Mouse (Mus musculus) MEL (cell line): Measurements from ENCODE around the gene Ifi203. TPM values are rescaled to one million over a fixed set of nuclear protein-coding genes. Genes with fewer than 3 reads are reported as not detected.
"Not testable (repeated sequence)": the region's sequence is repeated elsewhere in the genome, so short reads cannot be mapped to it uniquely, and the experiment has no call there.

Source experiments
- DNase-seq: peaks from one replicate; pipeline ENCODE4 v3.0.0; 2011; ENCODE audit warnings: low read depth, low spot score
- H3K27ac ChIP-seq: 2 replicates; pipeline ENCODE4 v1.5.1; 2012; ENCODE audit warnings: low read depth, mild to moderate bottlenecking, control low read depth, low read length, moderate library complexity; ENCODE audit not compliant: control insufficient read depth
- H3K27me3 ChIP-seq, 2 experiments: fragments of 150-350 bp in 1 of 2; sonication (generic) in 1 of 2; 2 replicates each; pipeline ENCODE4 v1.6.1; 2012; ENCODE audit warnings: low read length in 2 of 2, mild to moderate bottlenecking in 2 of 2, improper control_type of control experiment in 1 of 2, moderate library complexity in 1 of 2; ENCODE audit not compliant: insufficient read depth in 2 of 2, control insufficient read depth in 1 of 2
- H3K36me3 ChIP-seq, 2 experiments: 2 replicates each; pipeline ENCODE4 v1.6.1; 2012 to 2014; ENCODE audit warnings: low read length in 2 of 2, improper control_type of control experiment in 1 of 2, inconsistent platforms in 1 of 2, mild to moderate bottlenecking in 1 of 2; ENCODE audit not compliant: insufficient read depth in 2 of 2, control insufficient read depth in 1 of 2
- H3K4me1 ChIP-seq, 2 experiments: fragments of 150-350 bp in 1 of 2; sonication (generic) in 1 of 2; 2 replicates each; pipeline ENCODE4 v1.6.1; 2012; ENCODE audit warnings: low read length in 2 of 2, improper control_type of control experiment in 1 of 2, mild to moderate bottlenecking in 1 of 2; ENCODE audit not compliant: insufficient read depth in 2 of 2, control insufficient read depth in 1 of 2
- H3K4me3 ChIP-seq, 2 experiments: fragments of 150-350 bp in 1 of 2; sonication (generic) in 1 of 2; 2 replicates each; pipeline ENCODE4 v1.5.1; 2012; ENCODE audit warnings: low read depth in 2 of 2, low read length in 2 of 2, mild to moderate bottlenecking in 2 of 2, moderate library complexity in 2 of 2, control low read depth in 1 of 2, improper control_type of control experiment in 1 of 2; ENCODE audit not compliant: control insufficient read depth in 1 of 2, insufficient read depth in 1 of 2
- H3K79me2 ChIP-seq: 2 replicates; pipeline ENCODE4 v1.6.1; 2012; ENCODE audit warnings: mild to moderate bottlenecking, low read length, moderate library complexity; ENCODE audit not compliant: control insufficient read depth, poor library complexity, insufficient read depth
- H3K9ac ChIP-seq: 2 replicates; pipeline ENCODE4 v1.6.1; 2012; ENCODE audit warnings: low read depth, mild to moderate bottlenecking, control low read depth, low read length, moderate library complexity; ENCODE audit not compliant: control insufficient read depth, poor library complexity, severe bottlenecking
- H3K9me3 ChIP-seq: fragments of 150-350 bp; sonication (generic); replicated peaks from 2 replicates; pipeline ENCODE4 v1.6.1; 2012; ENCODE audit warnings: mild to moderate bottlenecking, low read length, improper control_type of control experiment, moderate library complexity; ENCODE audit not compliant: insufficient read depth
- CTCF ChIP-seq, 3 experiments: IDR thresholded peaks in 2 of 3; conservative IDR thresholded peaks in 1 of 3; 2 replicates each; pipeline ENCODE4 v1.5.1; 2011 to 2012; ENCODE audit warnings: low read length in 3 of 3, low read depth in 2 of 3, mild to moderate bottlenecking in 2 of 3, improper control_type of control experiment in 1 of 3, inconsistent platforms in 1 of 3, mixed read lengths in 1 of 3, moderate library complexity in 1 of 3; ENCODE audit not compliant: control insufficient read depth in 1 of 3, insufficient read depth in 1 of 3, poor library complexity in 1 of 3, severe bottlenecking in 1 of 3
- MAZ ChIP-seq: IDR thresholded peaks from 2 replicates; pipeline ENCODE4 v1.6.1; 2012; ENCODE audit warnings: low read depth, mild to moderate bottlenecking, inconsistent platforms, low read length, improper control_type of control experiment
- MXI1 ChIP-seq: IDR thresholded peaks from 2 replicates; pipeline ENCODE4 v1.6.1; 2011; ENCODE audit warnings: mild to moderate bottlenecking, low read depth, low read length, improper control_type of control experiment
- MYB ChIP-seq: IDR thresholded peaks from 2 replicates; pipeline ENCODE4 v1.6.1; 2011; ENCODE audit warnings: mild to moderate bottlenecking, low read depth, low read length, improper control_type of control experiment
- POLR2A ChIP-seq, 2 experiments: IDR thresholded peaks; 2 replicates each; pipeline ENCODE4 v1.6.1; 2011 to 2012; ENCODE audit warnings: low read length in 2 of 2, mild to moderate bottlenecking in 2 of 2, control low read depth in 1 of 2, improper control_type of control experiment in 1 of 2, low read depth in 1 of 2, moderate library complexity in 1 of 2; ENCODE audit not compliant: control insufficient read depth in 1 of 2, insufficient read depth in 1 of 2, poor library complexity in 1 of 2
- POLR2AphosphoS2 ChIP-seq: IDR thresholded peaks from 2 replicates; pipeline ENCODE4 v1.6.1; 2011; ENCODE audit warnings: low read length, improper control_type of control experiment
- ZKSCAN1 ChIP-seq: IDR thresholded peaks from 2 replicates; pipeline ENCODE4 v1.6.1; 2012; ENCODE audit warnings: low read depth, mild to moderate bottlenecking, inconsistent platforms, low read length, improper control_type of control experiment, moderate library complexity
- polyA plus RNA-seq, 2 experiments: library from polyadenylated mRNA; stranded (reverse) in 1 of 2; unstranded in 1 of 2; fragments of >175 nt in 1 of 2; fragments of >200 nt in 1 of 2; gene quantifications; 2 replicates each; pipeline versions ENCODE4 v1.2.1 to v1.2.4; 2012; ENCODE audit warnings: low replicate concordance in 2 of 2, low read depth in 1 of 2; ENCODE audit not compliant: insufficient read length in 2 of 2, insufficient read depth in 1 of 2, missing spikeins in 1 of 2
- total RNA-seq: library from RNA; depleted of rRNA; stranded (reverse); fragments of 300-350 nt; gene quantifications from 2 replicates; pipeline ENCODE4 v1.2.3, GENCODE M21; 2012

Gene Ifi203
- total and polyA plus RNA-seq, 3 experiments = 0.08 to 0.25 TPM; not detected in 1

DNA sequence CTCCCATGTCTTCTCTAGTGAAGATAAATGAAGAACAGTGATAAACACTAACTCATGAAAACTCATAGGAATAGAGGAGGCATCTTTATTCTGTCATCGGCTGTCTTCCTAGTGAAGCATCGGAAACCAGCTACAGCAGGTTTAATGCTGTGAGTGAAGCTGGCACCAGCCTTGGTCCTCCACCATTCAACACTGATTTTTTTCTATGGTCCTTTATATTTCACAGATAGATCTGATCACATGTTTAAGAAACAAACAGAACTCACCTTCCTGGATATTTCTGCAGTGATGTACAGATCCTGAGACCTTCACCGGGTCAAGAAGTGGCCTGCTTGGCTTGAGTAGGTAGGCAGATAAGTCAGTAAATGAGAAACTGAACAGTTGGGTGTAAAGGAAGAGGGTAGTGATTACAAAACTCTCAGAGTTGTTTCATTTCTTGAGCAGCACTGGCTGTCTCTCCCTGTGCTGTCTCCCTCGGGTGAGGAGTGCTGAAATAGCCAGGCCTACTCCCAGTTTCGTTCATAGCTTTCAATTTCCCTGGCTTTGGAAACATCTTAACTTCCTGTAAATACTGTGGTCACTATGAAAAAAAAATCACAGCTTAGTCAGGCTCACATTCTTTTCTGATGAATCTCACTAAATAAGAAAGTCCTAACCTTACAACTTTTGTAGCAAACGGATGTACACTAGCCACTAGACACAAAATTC, 29.8 kb downstream of the Ifi203 start, which contains the start of gene Ifi211:
TSS of gene Ifi211 (minus strand) at position 499 of the 708 bp plus-strand sequence.
- H3K9ac ChIP-seq, H3K4me1 ChIP-seq, H3K79me2 ChIP-seq, H3K9me3 ChIP-seq, H3K27ac ChIP-seq, DNase-seq, H3K4me3 ChIP-seq, H3K27me3 ChIP-seq, H3K36me3 ChIP-seq: not testable (repeated sequence)

DNA sequence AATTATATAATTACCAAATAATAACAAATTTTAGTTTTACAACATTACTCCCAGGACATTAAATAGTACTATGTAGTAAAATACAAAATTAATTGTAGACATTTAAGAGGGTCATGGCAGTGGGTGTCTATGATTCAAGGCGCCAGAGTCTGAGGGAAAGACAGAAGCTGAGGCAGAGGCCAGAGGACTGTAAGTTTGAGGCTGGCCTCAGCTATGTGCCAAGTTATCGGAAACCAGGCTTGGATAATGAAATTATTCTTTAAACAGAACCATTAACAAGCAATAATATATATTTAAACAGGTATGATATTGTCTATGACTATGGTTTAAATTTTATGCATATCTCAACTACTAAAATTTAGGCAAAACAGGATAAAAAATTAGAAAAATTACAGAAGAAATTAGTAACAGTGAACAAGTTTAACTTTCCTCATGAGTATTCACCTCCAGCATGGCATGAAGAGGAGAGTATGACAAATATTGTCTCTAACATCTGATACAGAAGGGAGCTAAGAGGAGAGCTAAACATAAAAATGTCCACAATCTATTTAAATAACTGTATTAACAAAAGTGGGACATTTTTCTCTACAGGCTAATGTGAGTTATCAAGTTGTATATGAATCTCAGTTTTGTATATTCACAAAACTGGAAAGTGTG, 30.5 kb downstream of the Ifi203 start:
- no peak for TF ChIP-seq POLR2AphosphoS2
- no peak for TF ChIP-seq ZKSCAN1
- no peak for TF ChIP-seq POLR2A (IDR thresholded peaks at IDR 0.05; ENCODE audit: control insufficient read depth in 1 of 2, insufficient read depth in 1 of 2, low read depth in 1 of 2, low read length in 2 of 2, poor library complexity in 1 of 2)
- TF ChIP-seq MXI1 = no peak
- TF ChIP-seq MAZ = no peak
- TF ChIP-seq MYB = no peak
- no peak for TF ChIP-seq CTCF (IDR thresholded peaks at IDR 0.05 in 2 of 3, conservative IDR thresholded peaks at IDR 0.05 in 1 of 3; ENCODE audit: control insufficient read depth in 1 of 3, insufficient read depth in 1 of 3, low read depth in 2 of 3, low read length in 3 of 3, poor library complexity in 1 of 3, severe bottlenecking in 1 of 3)
- Histone ChIP-seq H3K4me3 (no peak overlapping the region), H3K79me2 (no peaks in the 10 kb centered on the region), H3K9me3 (no peaks in the 10 kb centered on the region), H3K36me3 (no peaks in the 10 kb centered on the region), H3K27ac (no peak overlapping the region), H3K9ac (no peak overlapping the region), H3K27me3 (no peaks in the 10 kb centered on the region; a peak in 1 of 4 replicates), H3K4me1 (no peaks in the 10 kb centered on the region)
- no peak for DNase-seq

DNA sequence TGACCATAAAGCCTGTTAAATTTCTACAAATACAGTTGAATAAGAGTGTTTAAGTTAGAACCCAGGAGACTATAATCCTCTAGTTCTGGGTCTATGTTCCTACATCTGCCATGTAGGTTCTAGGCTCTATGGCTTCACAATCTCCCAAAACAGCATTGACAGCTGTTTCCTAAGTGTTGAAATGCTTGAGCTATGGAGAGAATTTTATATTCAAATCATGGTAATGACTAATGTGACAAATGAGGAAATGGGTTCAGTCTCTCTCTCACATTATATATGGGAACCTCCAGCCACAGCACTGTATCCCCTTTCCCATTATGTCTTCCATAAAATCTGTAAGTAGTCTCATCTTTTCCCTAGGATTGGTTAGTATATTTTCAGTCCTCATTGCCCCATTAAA, 34.1 kb downstream of the Ifi203 start:
- H3K27me3 ChIP-seq, H3K4me1 ChIP-seq, H3K79me2 ChIP-seq, H3K9me3 ChIP-seq, H3K27ac ChIP-seq, H3K4me3 ChIP-seq, H3K36me3 ChIP-seq, DNase-seq, H3K9ac ChIP-seq: not testable (repeated sequence)

DNA sequence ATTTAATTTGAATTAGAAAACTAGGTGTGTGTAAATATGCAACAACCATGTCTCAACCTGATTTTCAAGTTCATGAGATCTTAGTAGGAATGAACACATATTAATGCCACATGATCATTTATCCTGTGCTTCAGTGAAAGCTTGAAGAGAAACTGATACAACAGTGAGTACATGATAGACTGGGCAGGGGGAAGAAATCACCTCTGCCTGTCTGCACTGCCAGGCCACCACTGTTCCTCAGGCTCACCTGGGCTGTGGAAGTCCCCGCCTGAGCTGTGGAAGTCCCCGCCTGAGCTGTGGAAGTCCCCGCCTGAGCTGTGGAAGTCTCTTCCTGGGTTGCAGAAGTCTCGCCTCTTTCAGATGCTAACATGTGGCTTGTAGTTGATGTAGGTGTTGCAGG, 36.6 kb downstream of the Ifi203 start:
- H3K27ac ChIP-seq, H3K9me3 ChIP-seq, H3K36me3 ChIP-seq, H3K27me3 ChIP-seq, H3K79me2 ChIP-seq, H3K4me3 ChIP-seq, H3K9ac ChIP-seq, H3K4me1 ChIP-seq, DNase-seq: not testable (repeated sequence)

DNA sequence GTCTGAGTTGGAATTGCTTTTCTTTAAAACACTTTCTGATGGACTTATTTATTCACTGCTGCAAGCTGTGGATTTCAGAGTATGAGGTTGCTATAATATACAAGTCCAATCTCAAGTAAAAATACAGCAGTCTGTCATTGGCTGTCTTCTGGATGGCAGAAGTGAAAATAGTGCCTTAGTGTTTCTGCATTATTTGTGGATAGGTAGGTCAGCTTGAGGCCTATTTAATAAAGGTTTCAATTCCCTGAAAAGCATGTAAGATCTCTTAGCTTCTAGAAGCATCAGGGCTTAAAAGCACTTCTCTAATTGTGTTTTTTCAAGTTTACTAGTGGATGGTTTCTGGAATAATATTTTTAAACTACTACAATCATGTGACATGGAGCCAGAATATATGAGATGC, 52.7 kb downstream of the Ifi203 start:
- H3K36me3 ChIP-seq, H3K4me3 ChIP-seq, H3K27ac ChIP-seq, H3K27me3 ChIP-seq, H3K9ac ChIP-seq, H3K4me1 ChIP-seq, H3K79me2 ChIP-seq, H3K9me3 ChIP-seq, DNase-seq: not testable (repeated sequence)

DNA sequence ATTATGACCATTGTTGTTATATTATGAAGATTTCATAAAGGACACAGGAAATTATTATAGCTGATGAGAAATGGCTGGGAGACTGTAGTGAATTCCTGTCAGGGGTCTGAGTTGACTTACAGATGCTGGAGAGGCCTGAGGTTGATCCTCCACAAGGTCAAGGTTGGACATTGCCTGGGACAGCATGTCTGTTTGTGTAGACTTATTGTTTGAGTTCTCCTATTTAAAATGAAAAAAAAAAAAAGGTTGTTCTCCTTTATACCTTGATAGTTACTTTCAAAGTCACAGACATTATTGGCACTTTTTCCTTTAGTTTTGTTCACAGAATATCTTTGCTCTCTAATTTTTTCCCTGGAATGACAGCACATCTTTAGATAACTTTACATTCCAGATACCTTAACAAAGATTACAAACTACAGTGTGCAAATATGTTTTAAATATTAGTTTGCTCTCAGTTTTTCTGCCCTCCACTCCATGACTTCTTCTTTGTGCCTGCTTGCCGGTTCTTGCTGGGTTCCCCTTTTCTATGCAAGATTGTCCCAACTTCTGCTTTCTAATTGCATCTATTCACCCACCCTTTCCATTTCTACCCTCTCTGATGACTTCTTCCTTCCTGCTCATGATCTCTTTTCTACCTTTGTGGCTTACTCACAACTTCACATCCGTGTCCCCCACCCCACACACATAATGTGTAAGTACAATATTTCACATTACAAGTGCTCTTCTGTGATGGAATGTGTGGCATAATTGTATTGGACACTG, 55.3 kb downstream of the Ifi203 start:
- H3K36me3 ChIP-seq, H3K4me1 ChIP-seq, H3K27me3 ChIP-seq, H3K9me3 ChIP-seq, H3K4me3 ChIP-seq, DNase-seq, H3K79me2 ChIP-seq, H3K27ac ChIP-seq, H3K9ac ChIP-seq: not testable (repeated sequence)
